Mouse (Mus musculus) E14TG2a.4 (cell line): ENCODE data around the gene Bcl2l1.

Source experiments
- CTCF ChIP-seq: conservative IDR thresholded peaks from 2 replicates; pipeline ENCODE4 v1.5.1; 2014; ENCODE audit warnings: low read length
- NANOG ChIP-seq: IDR thresholded peaks from 2 replicates; pipeline ENCODE4 v1.6.1; 2014; ENCODE audit warnings: borderline replicate concordance, low read length, mixed read lengths
- POU5F1 ChIP-seq: IDR thresholded peaks from 2 replicates; pipeline ENCODE4 v1.6.1; 2014; ENCODE audit warnings: low read length, borderline replicate concordance

- TF ChIP-seq CTCF (no peak), NANOG (no peak), POU5F1 (no peak)
Observed at GRCm38 (mm10) chr2:152794281-152794827, 37.2 kb downstream of the Bcl2l1 start.
